Mouse (Mus musculus): ENCODE data around the gene Zfp428.

Zfp428 gene

GRCm38 (mm10) chr7:24523723-24524122, 16.9 kb downstream of the Zfp428 start:
- DNase-seq, result no peak

GRCm38 (mm10) chr7:24524978-24525377, 18.2 kb downstream of the Zfp428 start:
- no peak for DNase-seq

GRCm38 (mm10) chr7:24525686-24526420, 19.0 kb downstream of the Zfp428 start:
- peak; percentile 68 for DNase-seq

GRCm38 (mm10) chr7:24528861-24529260, 22.1 kb downstream of the Zfp428 start:
- DNase-seq, result no peak

GRCm38 (mm10) chr7:24529580-24529979, 22.8 kb downstream of the Zfp428 start:
- no peak for DNase-seq

GRCm38 (mm10) chr7:24530062-24530931, 23.5 kb downstream of the Zfp428 start, which contains the start of gene Irgq:
TSS of gene Irgq (plus strand) at chr7:24530689.
- peak; percentile 99 for DNase-seq

GRCm38 (mm10) chr7:24531211-24531971, 24.6 kb downstream of the Zfp428 start:
- peak; percentile 74 for DNase-seq

GRCm38 (mm10) chr7:24533031-24533571, 26.3 kb downstream of the Zfp428 start:
- no peak for DNase-seq

- DNase-seq, result no peak
Measured at GRCm38 (mm10) chr7:24533806-24534205, 27.0 kb downstream of the Zfp428 start.

- no peak for DNase-seq
Measured at GRCm38 (mm10) chr7:24534301-24534700, 27.5 kb downstream of the Zfp428 start.

- no peak for DNase-seq
Measured at GRCm38 (mm10) chr7:24537081-24537480, 30.3 kb downstream of the Zfp428 start.

GRCm38 (mm10) chr7:24537591-24537990, 30.8 kb downstream of the Zfp428 start:
- DNase-seq, result peak; percentile 70

- no peak for DNase-seq
Measured at GRCm38 (mm10) chr7:24538154-24538553, 31.3 kb downstream of the Zfp428 start.

- DNase-seq, result no peak
Measured at GRCm38 (mm10) chr7:24538701-24539100, 31.9 kb downstream of the Zfp428 start.

- no peak for DNase-seq
Measured at GRCm38 (mm10) chr7:24539686-24540085, 32.9 kb downstream of the Zfp428 start.

GRCm38 (mm10) chr7:24544506-24544905, 37.7 kb downstream of the Zfp428 start:
- no peak for DNase-seq

GRCm38 (mm10) chr7:24546068-24546614, 39.3 kb downstream of the Zfp428 start, which contains the start of the genes Pinlyp and Xrcc1:
TSS of gene Pinlyp (minus strand) at chr7:24546118.
TSS of gene Xrcc1 (plus strand) at chr7:24546289.
- DNase-seq, result no peak

- DNase-seq, result peak; percentile 99
Measured at GRCm38 (mm10) chr7:24546634-24547389, 40.0 kb downstream of the Zfp428 start.

- DNase-seq, result no peak
Measured at GRCm38 (mm10) chr7:24547534-24548036, 40.8 kb downstream of the Zfp428 start.

- no peak for DNase-seq
Measured at GRCm38 (mm10) chr7:24551985-24552759, 45.4 kb downstream of the Zfp428 start.

- DNase-seq, result no peak
Measured at GRCm38 (mm10) chr7:24555786-24556185, 49.0 kb downstream of the Zfp428 start.
